Mouse (Mus musculus) 3134 (cell line): ENCODE data around the gene Tmco4.

Experiments
- DNase-seq: peaks from one replicate; pipeline ENCODE4 v3.0.0-alpha.2; 2011; ENCODE audit warnings: low spot score; ENCODE audit not compliant: insufficient read length; ENCODE audit errors: extremely low read depth

Tmco4 gene

GRCm38 (mm10) chr4:139054300-139054923 is 81.7 kb downstream of the Tmco4 start:
- no peak for DNase-seq

- DNase-seq = peak; percentile 31
These were observed 82.6 kb downstream of the Tmco4 start for GRCm38 (mm10) chr4:139055336-139055735.

GRCm38 (mm10) chr4:139055744-139056143 is 83.1 kb downstream of the Tmco4 start:
- DNase-seq = no peak

- DNase-seq = no peak
These were observed 84.6 kb downstream of the Tmco4 start for GRCm38 (mm10) chr4:139057291-139057690.

GRCm38 (mm10) chr4:139058029-139058428 is 85.3 kb downstream of the Tmco4 start:
- DNase-seq = no peak

DNA sequence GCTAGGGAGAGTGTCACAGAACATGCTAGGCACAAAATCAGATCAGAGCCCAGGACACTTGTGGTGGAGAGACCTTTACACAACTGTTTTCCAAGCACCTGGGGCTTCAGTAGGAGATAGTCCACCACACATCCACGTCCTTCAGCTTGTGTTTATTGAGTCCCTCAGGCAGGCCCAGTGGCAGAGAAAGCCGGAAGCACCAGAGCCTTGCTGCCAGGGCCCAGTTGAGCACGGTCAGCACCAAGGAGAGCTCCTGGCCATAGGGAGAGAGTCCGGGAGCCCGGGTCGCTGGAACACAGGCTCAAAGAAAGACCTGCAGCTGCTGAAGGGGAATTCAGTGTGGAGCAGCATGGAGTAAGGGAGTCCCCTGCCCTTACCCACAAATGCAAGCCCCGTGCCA is 86.9 kb downstream of the Tmco4 start:
- no peak for DNase-seq

- DNase-seq = no peak
These were observed 92.1 kb downstream of the Tmco4 start for GRCm38 (mm10) chr4:139064831-139065230.

GRCm38 (mm10) chr4:139068287-139068686 is 95.6 kb downstream of the Tmco4 start:
- no peak for DNase-seq

GRCm38 (mm10) chr4:139074060-139074459 is 101.4 kb downstream of the Tmco4 start:
- no peak for DNase-seq

- no peak for DNase-seq
These were observed 102.5 kb downstream of the Tmco4 start, which contains the start of gene Htr6 for GRCm38 (mm10) chr4:139075041-139075711. TSS of gene Htr6 (minus strand) at chr4:139075570.

DNA sequence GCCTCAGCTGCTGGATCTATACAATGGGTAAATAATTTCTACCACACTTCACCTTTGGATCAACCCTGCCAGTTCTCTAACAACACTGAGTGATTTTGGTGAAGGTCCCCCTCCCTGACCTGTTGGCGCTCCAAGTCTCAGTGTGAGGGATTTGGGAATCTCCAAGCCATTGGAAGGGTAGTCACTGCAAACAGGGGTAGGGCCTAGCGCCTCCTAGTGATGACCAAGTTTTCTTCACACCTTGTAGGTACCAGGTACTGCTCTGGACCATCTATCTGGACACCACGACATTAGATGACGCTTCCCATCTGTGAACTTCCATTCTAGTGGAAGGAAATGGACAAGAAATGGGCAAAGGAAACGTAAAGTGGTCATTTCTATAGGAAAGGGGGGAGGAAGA is 103.2 kb downstream of the Tmco4 start:
- DNase-seq = no peak

GRCm38 (mm10) chr4:139078313-139078712 is 105.6 kb downstream of the Tmco4 start:
- DNase-seq = no peak

- no peak for DNase-seq
These were observed 106.0 kb downstream of the Tmco4 start for GRCm38 (mm10) chr4:139078726-139079125.

DNA sequence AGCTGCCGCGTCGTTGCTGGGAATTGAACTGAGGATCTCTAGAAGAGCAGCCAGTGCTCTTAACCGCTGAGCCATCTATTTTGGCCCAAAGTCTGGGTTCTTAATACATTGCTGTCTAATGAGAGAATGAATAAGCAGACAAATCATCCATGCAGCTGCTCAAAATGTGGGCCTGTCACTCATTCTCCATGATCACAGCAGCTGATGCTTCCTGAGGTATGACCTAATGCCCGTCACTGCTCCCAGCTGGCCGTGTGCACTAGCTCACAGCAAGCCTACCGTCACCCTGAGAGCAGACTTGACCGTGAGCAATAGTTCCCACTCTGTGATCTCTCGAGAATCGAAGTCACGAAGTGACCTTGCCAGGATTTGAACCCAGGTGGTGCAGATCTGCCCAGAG is 106.8 kb downstream of the Tmco4 start:
- no peak for DNase-seq

GRCm38 (mm10) chr4:139080259-139080658 is 107.6 kb downstream of the Tmco4 start:
- no peak for DNase-seq

DNA sequence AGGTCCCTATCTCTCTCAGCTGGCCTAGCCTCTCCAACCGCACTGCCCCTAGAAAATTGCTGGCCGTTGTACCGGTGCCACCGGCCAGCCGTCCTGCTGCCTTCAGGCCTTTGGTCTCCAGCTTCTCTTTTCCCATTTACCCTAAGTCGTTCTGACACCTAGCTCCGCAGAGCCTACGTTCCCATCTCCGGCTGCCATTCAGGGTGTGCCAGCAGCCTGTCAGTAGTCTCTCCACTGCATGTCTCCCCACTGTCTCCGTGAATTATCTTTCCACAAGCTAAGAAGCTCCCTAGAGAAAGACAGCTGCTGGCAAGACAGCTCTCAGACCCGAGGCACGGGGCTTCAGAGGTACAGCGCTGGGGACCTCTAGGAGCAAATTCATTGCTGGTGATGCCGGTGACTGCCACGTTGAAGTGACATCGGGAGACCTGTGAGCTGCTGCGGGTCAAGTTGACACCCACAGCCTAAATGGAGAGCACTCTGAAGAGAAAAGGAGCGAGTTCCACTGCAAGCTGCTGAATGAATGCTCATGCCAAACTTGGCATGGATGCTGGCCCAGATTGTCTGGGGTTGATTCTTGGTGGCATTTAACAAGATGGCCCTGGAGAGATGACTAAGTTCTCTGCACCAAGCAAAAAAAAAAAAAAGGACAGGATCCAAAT is 108.7 kb downstream of the Tmco4 start:
- DNase-seq = no peak

- no peak for DNase-seq
These were observed 110.3 kb downstream of the Tmco4 start for GRCm38 (mm10) chr4:139082790-139083564.

DNA sequence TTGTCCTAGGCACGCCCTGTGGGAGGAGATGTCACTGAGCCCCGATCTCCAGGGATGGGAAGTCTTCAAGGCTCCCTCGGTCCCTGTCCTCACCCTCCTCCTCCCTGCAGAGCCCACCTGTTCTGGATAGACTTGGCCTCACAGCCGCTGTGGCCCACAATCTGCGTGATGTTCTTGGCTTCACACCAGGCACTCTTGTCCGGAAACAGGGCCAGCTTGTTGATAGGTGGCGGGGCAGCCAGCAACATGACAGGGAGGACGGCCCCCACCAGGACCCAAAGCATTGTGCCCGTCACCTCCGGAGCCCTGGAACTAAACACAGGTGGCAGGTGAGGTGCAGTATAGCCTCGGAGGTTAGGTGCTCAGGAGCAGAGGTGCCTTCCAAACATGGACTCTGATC is 112.6 kb downstream of the Tmco4 start:
- no peak for DNase-seq

DNA sequence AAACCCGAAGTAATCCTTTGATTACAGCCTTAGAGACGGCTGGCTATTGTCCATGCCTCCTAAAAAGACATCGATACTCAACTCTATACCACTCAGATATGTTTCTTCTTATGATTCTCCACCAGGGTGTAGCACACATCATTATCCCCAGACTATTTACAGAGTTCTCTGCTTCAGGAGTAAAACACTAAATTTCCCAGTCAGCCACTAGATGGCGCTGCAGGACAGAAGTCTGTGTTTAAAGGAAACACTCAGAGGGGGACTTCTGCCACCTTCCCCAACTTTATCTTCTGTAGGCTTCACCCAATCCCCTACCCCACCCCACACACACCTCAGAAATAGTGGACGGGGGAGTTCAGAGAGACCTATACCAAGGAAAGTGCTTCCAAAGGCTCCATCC is 113.3 kb downstream of the Tmco4 start:
- DNase-seq = no peak

DNA sequence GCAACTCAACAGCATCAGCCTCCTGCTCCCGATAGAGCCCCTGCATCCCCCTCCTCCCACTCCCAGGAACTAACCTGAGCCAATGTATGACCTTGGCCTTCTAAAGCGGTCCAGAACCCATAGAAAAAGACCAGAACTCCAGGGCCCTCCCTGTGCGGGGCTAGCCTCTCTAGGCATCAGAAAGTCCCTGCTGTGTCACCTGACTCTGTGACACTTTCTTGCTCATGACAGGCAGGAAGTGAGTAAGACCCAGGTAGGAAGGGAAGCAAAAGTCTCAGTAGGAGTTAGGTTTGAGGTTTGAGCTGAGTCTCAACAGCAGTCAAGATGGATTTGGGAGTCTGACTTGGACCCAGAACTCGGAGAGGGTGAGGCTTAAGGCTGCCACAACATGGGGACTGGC is 114.3 kb downstream of the Tmco4 start:
- DNase-seq = no peak

DNA sequence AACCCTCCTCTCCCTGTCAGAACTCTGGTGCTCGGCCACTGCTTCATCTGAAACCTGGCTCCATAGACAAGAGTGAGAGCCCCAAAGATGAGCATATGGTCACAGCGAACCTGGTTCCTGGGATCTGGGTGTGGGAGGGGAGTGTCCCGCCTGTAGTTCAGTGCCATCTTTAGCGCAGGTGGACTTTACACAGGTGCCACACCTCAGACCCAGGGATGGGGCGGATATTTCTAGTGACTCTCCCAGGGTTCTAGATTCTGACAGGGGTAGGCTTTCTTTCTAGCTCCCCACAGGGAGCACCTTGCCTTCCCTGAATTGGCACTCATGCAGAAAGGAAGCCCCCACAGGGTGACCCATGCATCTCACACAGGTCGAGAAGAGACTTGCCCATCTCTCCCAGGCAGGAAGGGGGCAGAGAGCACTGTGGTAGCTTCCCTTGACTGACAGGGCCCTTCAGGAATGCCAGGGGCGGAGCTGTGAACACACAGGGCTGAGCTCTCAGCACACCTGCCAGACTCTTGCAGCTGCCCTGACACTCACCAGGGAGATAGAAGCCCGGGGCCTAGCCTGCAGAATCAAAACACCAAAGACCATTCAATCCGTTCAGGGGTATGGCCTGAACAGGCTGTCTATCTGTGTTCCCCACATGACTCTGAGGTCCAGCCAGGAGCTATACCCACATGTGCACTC is 116.4 kb downstream of the Tmco4 start:
- DNase-seq = no peak
